Mouse (Mus musculus): ENCODE data around the gene Cd79a. TPM values are rescaled to one million over a fixed set of nuclear protein-coding genes. Genes with fewer than 3 reads are reported as not detected.

Cd79a gene
- total and polyA plus RNA-seq, 3 experiments: 51.8 to 422 (median 75.2) TPM

DNA sequence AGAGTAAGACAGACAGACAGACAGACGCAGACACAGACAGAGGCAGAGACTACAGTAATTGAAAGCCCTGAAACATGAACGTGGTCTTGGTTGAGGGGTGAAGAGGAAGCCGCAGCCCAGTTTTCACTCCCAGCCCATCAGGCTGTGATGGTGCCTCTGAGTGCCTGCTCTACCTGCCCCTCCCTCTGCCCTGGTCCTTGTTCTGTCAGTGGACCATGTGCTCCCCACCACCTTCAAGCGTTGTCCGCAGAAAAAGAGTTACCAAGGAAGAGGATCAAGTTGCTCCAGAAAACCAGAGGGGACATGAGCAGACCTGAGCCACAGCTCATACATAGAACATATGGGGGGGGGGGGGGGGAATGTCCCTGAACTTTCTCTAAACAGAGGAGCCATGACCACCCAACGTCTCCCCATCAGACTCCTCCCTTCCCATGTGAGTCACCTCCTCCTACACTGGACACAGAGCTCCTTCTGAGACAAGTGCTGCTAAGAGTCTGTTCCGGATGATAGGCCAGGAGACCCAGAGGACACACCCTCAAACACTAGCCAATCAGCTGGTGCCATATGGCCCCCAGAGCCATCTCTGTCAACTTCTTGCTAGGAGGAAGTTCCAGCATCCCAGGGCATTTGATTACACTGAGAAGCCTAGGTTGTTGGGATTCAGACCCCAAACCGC lies 44.5 kb upstream of the Cd79a start:
- Histone ChIP-seq H3K4me3 (replicated peaks in 1 of 3; ENCODE audit: low read depth in 2 of 3, low read length in 2 of 3, poor library complexity in 1 of 3) (peak overlapping the region; percentile 42 to 64 (median 50)), H3K4me1 (ENCODE audit: control insufficient read depth in 1 of 2, insufficient read depth in 2 of 2) (peaks cover 18 to 46% of the 10 kb centered on the region in 2 experiments; a peak in 3 of 4 replicates)
- peak; percentile 96 for DNase-seq (ENCODE audit: extremely low read depth)

DNA sequence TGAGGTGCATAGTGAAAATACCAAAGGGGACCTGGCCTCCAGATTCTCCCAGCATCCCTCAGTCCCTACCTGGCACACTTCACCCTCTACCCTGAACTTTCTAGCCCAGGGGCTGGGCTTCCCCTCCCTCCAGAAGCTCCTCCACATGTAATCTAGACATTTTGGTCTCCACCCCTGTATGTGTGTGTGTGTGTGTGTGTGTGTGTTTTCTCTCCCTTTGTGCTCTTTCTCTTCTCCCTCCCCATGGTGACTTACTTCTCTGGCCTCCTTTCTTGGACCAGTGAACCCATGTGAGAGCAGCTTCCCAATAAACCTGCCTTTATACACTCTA lies 44.0 kb upstream of the Cd79a start:
- H3K4me3 ChIP-seq (replicated peaks in 1 of 3; ENCODE audit: low read depth in 2 of 3, low read length in 2 of 3, poor library complexity in 1 of 3): peak overlapping the region in 2 of 3 experiments; percentile 1 to 64
- dilution Hi-C loops (cut with MboI; ENCODE audit: extremely low pct_ligation_motif_present, extremely low pct_unique_long_range_greater_than_20kb, low sequenced_read_pairs) (no loop called here), in situ Hi-C loops (cut with MboI; ENCODE audit: low pct_ligation_motif_present, low pct_unique_long_range_greater_than_20kb, low sequenced_read_pairs) (loop anchor here (10.0 kb wide), 1 partner anchor 52 kb away; the partner anchor contains the start of gene Arhgef1)
- H3K4me2 ChIP-seq (ENCODE audit: insufficient read depth, low read depth, poor library complexity, severe bottlenecking): peak overlapping the region; percentile 14
- no peaks in the 10 kb centered on the region for H3K9me3 ChIP-seq (replicated peaks; ENCODE audit: low read length)
- no peaks in the 10 kb centered on the region for H3K79me2 ChIP-seq (replicated peaks; ENCODE audit: control insufficient read depth, extremely low read depth, insufficient read depth, poor library complexity, severe bottlenecking)
- peaks cover 16 to 40% of the 10 kb centered on the region in 2 experiments; a peak in 3 of 4 replicates for H3K4me1 ChIP-seq (ENCODE audit: control insufficient read depth in 1 of 2, insufficient read depth in 2 of 2)
- no peak for DNase-seq (ENCODE audit: extremely low read depth)
- TF ChIP-seq POLR2AphosphoS2 (IDR thresholded peaks at IDR 0.05; ENCODE audit: low read depth, low read length) (peak; percentile 3; the same call in 1 of the 2 replicates), ZNF384 (IDR thresholded peaks at IDR 0.05; ENCODE audit: low read depth, low read length) (no peak), TBP (conservative IDR thresholded peaks at IDR 0.05; ENCODE audit: low read depth, low read length) (no peak), UBTF (IDR thresholded peaks at IDR 0.05; ENCODE audit: low read depth, low read length) (no peak), CHD1 (IDR thresholded peaks at IDR 0.05; ENCODE audit: low read depth, low read length) (no peak), BHLHE40 (IDR thresholded peaks at IDR 0.05; ENCODE audit: low read depth, low read length) (no peak)
- H3K9ac ChIP-seq (ENCODE audit: insufficient read depth, low read depth): no peak overlapping the region
- no peaks in the 10 kb centered on the region for H3K36me3 ChIP-seq (replicated peaks in 1 of 2; ENCODE audit: control insufficient read depth in 1 of 2, insufficient read depth in 1 of 2, low read length in 1 of 2)
- H3K27me3 ChIP-seq (replicated peaks): no peaks in the 10 kb centered on the region
- H3K27ac ChIP-seq (ENCODE audit: insufficient read depth, low read depth): peak overlapping the region; percentile 23; the same call in 1 of the 2 replicates

More for the DNA sequence above, 44.5 kb upstream of the Cd79a start:
- Histone ChIP-seq H3K79me2 (replicated peaks; ENCODE audit: control insufficient read depth, extremely low read depth, insufficient read depth, poor library complexity, severe bottlenecking) (no peaks in the 10 kb centered on the region), H3K27ac (ENCODE audit: insufficient read depth, low read depth) (peak overlapping the region; percentile 70), H3K4me2 (ENCODE audit: insufficient read depth, low read depth, poor library complexity, severe bottlenecking) (peak overlapping the region; percentile 62), H3K9me3 (replicated peaks; ENCODE audit: low read length) (no peaks in the 10 kb centered on the region), H3K9ac (ENCODE audit: insufficient read depth, low read depth) (peak overlapping the region; percentile 87), H3K36me3 (replicated peaks in 1 of 2; ENCODE audit: control insufficient read depth in 1 of 2, insufficient read depth in 1 of 2, low read length in 1 of 2) (no peaks in the 10 kb centered on the region), H3K27me3 (replicated peaks) (no peaks in the 10 kb centered on the region)
- in situ Hi-C loops (cut with MboI; ENCODE audit: low pct_ligation_motif_present, low pct_unique_long_range_greater_than_20kb, low sequenced_read_pairs) (loop anchor here (10.0 kb wide), 1 partner anchor 52 kb away; the partner anchor contains the start of gene Arhgef1), dilution Hi-C loops (cut with MboI; ENCODE audit: extremely low pct_ligation_motif_present, extremely low pct_unique_long_range_greater_than_20kb, low sequenced_read_pairs) (no loop called here)
- no peak for TF ChIP-seq CTCF (conservative IDR thresholded peaks at IDR 0.05 in 1 of 2, IDR thresholded peaks at IDR 0.05 in 1 of 2; ENCODE audit: low read depth in 2 of 2, low read length in 2 of 2)
- peak; percentile 89 for TF ChIP-seq MXI1 (IDR thresholded peaks at IDR 0.05; ENCODE audit: low read depth, low read length)
- TF ChIP-seq POLR2A (IDR thresholded peaks at IDR 0.05; ENCODE audit: low read depth, low read length): peak; percentile 90
- no peak for TF ChIP-seq USF2 (conservative IDR thresholded peaks at IDR 0.05; ENCODE audit: low read depth, low read length)
- 0 out of 2 replicates have a peak, but pooled peaks have one; percentile 11 for TF ChIP-seq IRF4 (IDR thresholded peaks at IDR 0.05; ENCODE audit: low read depth, low read length)
- peak; percentile 79 for TF ChIP-seq MAX (IDR thresholded peaks at IDR 0.05; ENCODE audit: low read length)
- TF ChIP-seq JUND (conservative IDR thresholded peaks at IDR 0.05; ENCODE audit: low read depth, low read length): no peak
- no peak for TF ChIP-seq PAX5 (IDR thresholded peaks at IDR 0.05; ENCODE audit: low read length)
- no peak for TF ChIP-seq BHLHE40 (IDR thresholded peaks at IDR 0.05; ENCODE audit: low read depth, low read length)
- no peak for TF ChIP-seq ZKSCAN1 (IDR thresholded peaks at IDR 0.05; ENCODE audit: borderline replicate concordance, low read depth, low read length)
- TF ChIP-seq MYC (IDR thresholded peaks at IDR 0.05; ENCODE audit: low read depth, low read length): peak; percentile 52; the same call in 1 of the 2 replicates
- TF ChIP-seq UBTF (IDR thresholded peaks at IDR 0.05; ENCODE audit: low read depth, low read length): no peak
- no peak; the same call in 1 of the 2 replicates for TF ChIP-seq HCFC1 (IDR thresholded peaks at IDR 0.05; ENCODE audit: low read depth, low read length)
- peak; percentile 52; the same call in 1 of the 2 replicates for TF ChIP-seq POLR2AphosphoS2 (IDR thresholded peaks at IDR 0.05; ENCODE audit: low read depth, low read length)
- peak; percentile 88 for TF ChIP-seq TCF12 (IDR thresholded peaks at IDR 0.05; ENCODE audit: low read depth, low read length)
- TF ChIP-seq SIN3A (IDR thresholded peaks at IDR 0.05; ENCODE audit: low read length): peak; percentile 30
- no peak for TF ChIP-seq SMC3 (IDR thresholded peaks at IDR 0.05; ENCODE audit: low read depth, low read length)
- TF ChIP-seq EP300 (IDR thresholded peaks at IDR 0.05; ENCODE audit: low read length): no peak
- TF ChIP-seq TBP (conservative IDR thresholded peaks at IDR 0.05; ENCODE audit: low read depth, low read length): peak; percentile 93
- TF ChIP-seq GABPA (IDR thresholded peaks at IDR 0.05; ENCODE audit: insufficient replicate concordance, low read depth, low read length): no peak
- no peak for TF ChIP-seq JUN (IDR thresholded peaks at IDR 0.05; ENCODE audit: insufficient read depth, low read depth, low read length)
- no peak for TF ChIP-seq RAD21 (IDR thresholded peaks at IDR 0.05; ENCODE audit: low read depth, low read length)
- no peak for TF ChIP-seq NRF1 (IDR thresholded peaks at IDR 0.05; ENCODE audit: low read depth, low read length)
- TF ChIP-seq ZNF384 (IDR thresholded peaks at IDR 0.05; ENCODE audit: low read depth, low read length): no peak
- no peak for TF ChIP-seq USF1 (IDR thresholded peaks at IDR 0.05; ENCODE audit: low read depth, low read length)
- TF ChIP-seq ELF1 (IDR thresholded peaks at IDR 0.05; ENCODE audit: low read depth, low read length): peak; percentile 60
- TF ChIP-seq CHD2 (IDR thresholded peaks at IDR 0.05; ENCODE audit: low read length): no peak
- TF ChIP-seq KAT2A (IDR thresholded peaks at IDR 0.05; ENCODE audit: insufficient replicate concordance, low read length): no peak
- peak; percentile 47; the same call in 1 of the 2 replicates for TF ChIP-seq NELFE (IDR thresholded peaks at IDR 0.05; ENCODE audit: low read depth, low read length)
- TF ChIP-seq MEF2A (IDR thresholded peaks at IDR 0.05; ENCODE audit: borderline replicate concordance, low read depth, low read length): no peak
- no peak for TF ChIP-seq MAFK (IDR thresholded peaks at IDR 0.05; ENCODE audit: insufficient replicate concordance, low read length)
- no peak for TF ChIP-seq RCOR1 (conservative IDR thresholded peaks at IDR 0.05; ENCODE audit: low read depth, low read length)
- no peak for TF ChIP-seq ZC3H11A (IDR thresholded peaks at IDR 0.05; ENCODE audit: low read depth, low read length)
- TF ChIP-seq ETS1 (conservative IDR thresholded peaks at IDR 0.05; ENCODE audit: low read depth, low read length): peak; percentile 45; the same call in 1 of the 2 replicates
- no peak for TF ChIP-seq CHD1 (IDR thresholded peaks at IDR 0.05; ENCODE audit: low read depth, low read length)
- TF ChIP-seq ZMIZ1 (IDR thresholded peaks at IDR 0.05; ENCODE audit: low read depth, low read length): peak; percentile 67; the same call in 1 of the 2 replicates
- TF ChIP-seq MAZ (IDR thresholded peaks at IDR 0.05; ENCODE audit: low read depth, low read length): no peak
- TF ChIP-seq E2F4 (IDR thresholded peaks at IDR 0.05; ENCODE audit: insufficient replicate concordance, low read depth, low read length): no peak

Data from CH12.LX (cell line).